Mouse (Mus musculus): ENCODE results near the gene Rsph6a.

Gene Rsph6a

GRCm38 (mm10) chr7:19098811-19099210 is 44.3 kb downstream of the Rsph6a start:
- no peak for DNase-seq (ENCODE audit: low read depth, low spot score)

GRCm38 (mm10) chr7:19100290-19100689 is 45.8 kb downstream of the Rsph6a start:
- no peak for DNase-seq (ENCODE audit: low read depth, low spot score)

- DNase-seq (ENCODE audit: low read depth, low spot score) = no peak
Measured at GRCm38 (mm10) chr7:19103741-19104140, 49.3 kb downstream of the Rsph6a start.

- no peak for DNase-seq (ENCODE audit: low read depth, low spot score)
Measured at GRCm38 (mm10) chr7:19104486-19104885, 50.0 kb downstream of the Rsph6a start.

- DNase-seq (ENCODE audit: low read depth, low spot score) = no peak
Measured at GRCm38 (mm10) chr7:19107436-19107835, 52.9 kb downstream of the Rsph6a start.

GRCm38 (mm10) chr7:19109565-19109964 is 55.1 kb downstream of the Rsph6a start:
- no peak for DNase-seq (ENCODE audit: low read depth, low spot score)

- DNase-seq (ENCODE audit: low read depth, low spot score) = peak; percentile 91
Measured at GRCm38 (mm10) chr7:19118028-19118771, 63.7 kb downstream of the Rsph6a start, which contains the start of gene Gm4969. TSS of gene Gm4969 (minus strand) at chr7:19118368.

- DNase-seq (ENCODE audit: low read depth, low spot score) = no peak
Measured at GRCm38 (mm10) chr7:19119083-19119482, 64.6 kb downstream of the Rsph6a start.

GRCm38 (mm10) chr7:19119631-19120429 is 65.3 kb downstream of the Rsph6a start, which contains the start of gene Fbxo46:
TSS of gene Fbxo46 (plus strand) at chr7:19119859.
- DNase-seq (ENCODE audit: low read depth, low spot score) = peak; percentile 96

- DNase-seq (ENCODE audit: low read depth, low spot score) = no peak
Measured at GRCm38 (mm10) chr7:19121686-19122085, 67.2 kb downstream of the Rsph6a start.

Measured in retina, postnatal 7 days (tissue).